In genomic region chr6:87722631-87723030, GRCm38 (mm10) we compare ENCODE assay signal across 8 mouse cellular contexts. TPM values are rescaled to one million over a fixed set of nuclear protein-coding genes. Genes with fewer than 3 reads are reported as not detected.
DNase-seq lines count a peak whose midpoint lies in the region; ATAC-seq and TF ChIP-seq lines count a peak whose summit lies in the region.

No protein-coding gene starts in this region.

- 8% methylated on average over 13 of the region's 13 CpGs for WGBS in heart, embryonic 12.5 days
- WGBS in kidney, embryonic 16.5 days, result 8% methylated on average over 13 of the region's 13 CpGs
- 5% methylated on average over 13 of the region's 13 CpGs for WGBS in midbrain, embryonic 10.5 days
- WGBS in stomach, embryonic 16.5 days, result 8% methylated on average over 13 of the region's 13 CpGs

- no peak for TF ChIP-seq POLR2A in brain, embryonic 14.5 days (IDR thresholded peaks at IDR 0.05; ENCODE audit: borderline replicate concordance, extremely low read depth, insufficient read depth, insufficient read length, poor library complexity, severe bottlenecking)

- no peak overlapping the region for H3K9ac ChIP-seq in heart, embryonic 12.5 days
- no peak overlapping the region for H3K9ac ChIP-seq in kidney, embryonic 16.5 days (replicated peaks; ENCODE audit: low read length)
- no peak overlapping the region for H3K9ac ChIP-seq in stomach, embryonic 16.5 days (ENCODE audit: low read length)

- H3K4me3 ChIP-seq in heart, embryonic 12.5 days, result no peak overlapping the region
- H3K4me3 ChIP-seq in kidney, embryonic 16.5 days (ENCODE audit: low read length), result no peak overlapping the region
- 0 out of 2 replicates have a peak overlapping the region, but pooled peaks have one; percentile 18 for H3K4me3 ChIP-seq in midbrain, embryonic 10.5 days
- H3K4me3 ChIP-seq in stomach, embryonic 16.5 days (replicated peaks; ENCODE audit: low read length), result no peak overlapping the region

- 0 out of 2 replicates have a peak, but pooled peaks cover 4% of the 10 kb centered on the region for H3K27me3 ChIP-seq in heart, embryonic 12.5 days (replicated peaks)
- H3K27me3 ChIP-seq in kidney, embryonic 16.5 days (ENCODE audit: insufficient read depth, low read length), result no peaks in the 10 kb centered on the region
- H3K27me3 ChIP-seq in midbrain, embryonic 10.5 days (ENCODE audit: low read depth, poor library complexity, severe bottlenecking), result peaks cover 13% of the 10 kb centered on the region
- no peaks in the 10 kb centered on the region for H3K27me3 ChIP-seq in stomach, embryonic 16.5 days (ENCODE audit: control insufficient read depth, insufficient read depth, low read length)

- H3K27ac ChIP-seq in heart, embryonic 12.5 days (ENCODE audit: poor library complexity, severe bottlenecking), result no peak overlapping the region
- H3K27ac ChIP-seq in kidney, embryonic 16.5 days (ENCODE audit: low read length), result 0 out of 2 replicates have a peak overlapping the region, but pooled peaks have one; percentile 23
- peak overlapping the region; percentile 71 for H3K27ac ChIP-seq in midbrain, embryonic 10.5 days (replicated peaks)
- no peak overlapping the region for H3K27ac ChIP-seq in stomach, embryonic 16.5 days (ENCODE audit: low read length)

- no peaks in the 10 kb centered on the region for H3K9me3 ChIP-seq in heart, embryonic 12.5 days (replicated peaks)
- H3K9me3 ChIP-seq in kidney, embryonic 16.5 days (ENCODE audit: low read length), result no peaks in the 10 kb centered on the region
- H3K9me3 ChIP-seq in midbrain, embryonic 10.5 days (replicated peaks), result no peaks in the 10 kb centered on the region
- H3K9me3 ChIP-seq in stomach, embryonic 16.5 days (replicated peaks; ENCODE audit: control insufficient read depth, low read length), result no peaks in the 10 kb centered on the region

- ATAC-seq in cerebellum, adult (ENCODE audit: insufficient number of reproducible peaks, low FRiP score, low TSS enrichment), result no peak
- peak; percentile 39; the same call in 1 of the 2 replicates for ATAC-seq in heart, embryonic 12.5 days (ENCODE audit: insufficient number of reproducible peaks, low FRiP score)
- peak; percentile 92 for ATAC-seq in kidney, embryonic 16.5 days (ENCODE audit: low FRiP score, low TSS enrichment)
- peak; percentile 53; the same call in 1 of the 2 replicates for ATAC-seq in stomach, embryonic 16.5 days (ENCODE audit: insufficient read depth, low FRiP score)

- H3K4me1 ChIP-seq in heart, embryonic 12.5 days (replicated peaks), result peaks cover 6% of the 10 kb centered on the region; the same call in 1 of the 2 replicates
- peaks cover 8% of the 10 kb centered on the region for H3K4me1 ChIP-seq in kidney, embryonic 16.5 days (ENCODE audit: insufficient read depth, low read length)
- peaks cover 39% of the 10 kb centered on the region for H3K4me1 ChIP-seq in midbrain, embryonic 10.5 days
- peaks cover 4% of the 10 kb centered on the region; the same call in 1 of the 2 replicates for H3K4me1 ChIP-seq in stomach, embryonic 16.5 days (ENCODE audit: control insufficient read depth, insufficient read depth, low read length)

- H3K4me2 ChIP-seq in heart, embryonic 12.5 days, result peak overlapping the region; percentile 4; the same call in 1 of the 2 replicates
- no peak overlapping the region for H3K4me2 ChIP-seq in kidney, embryonic 16.5 days (replicated peaks; ENCODE audit: low read depth, low read length)
- no peak overlapping the region for H3K4me2 ChIP-seq in stomach, embryonic 16.5 days (ENCODE audit: low read depth, low read length)

- no peaks in the 10 kb centered on the region for H3K36me3 ChIP-seq in heart, embryonic 12.5 days
- no peaks in the 10 kb centered on the region for H3K36me3 ChIP-seq in kidney, embryonic 16.5 days (ENCODE audit: insufficient read depth, low read length)
- H3K36me3 ChIP-seq in midbrain, embryonic 10.5 days, result no peaks in the 10 kb centered on the region
- no peaks in the 10 kb centered on the region for H3K36me3 ChIP-seq in stomach, embryonic 16.5 days (ENCODE audit: control insufficient read depth, insufficient read depth, low read length)

- no peak for TF ChIP-seq CTCF in brain, embryonic 14.5 days (IDR thresholded peaks at IDR 0.05; ENCODE audit: borderline replicate concordance, extremely low read depth, insufficient read depth, insufficient read length)

- peak; percentile 7 to 23 for DNase-seq in cerebellum, postnatal 14 days
- peak; percentile 87 for DNase-seq in brain, embryonic 14.5 days (ENCODE audit: low read depth)
- peak; percentile 76 for DNase-seq in midbrain, embryonic 10.5 days (ENCODE audit: low spot score)
- DNase-seq in natural killer cell, adult 2 months (ENCODE audit: low spot score in 2 of 2), result no peak

RNA-seq across cellular contexts. Expression of gene Efcc1, which starts 8.0 kb away (rescaled TPM):
- 2.0 and 4.6 TPM in 2 replicates for polyA plus RNA-seq in brain, embryonic 14.5 days (2012; rRNA removed)
- 0.46 and 0.73 TPM in 2 replicates for polyA plus RNA-seq in heart, embryonic 12.5 days (2016; fragmentation: Nextera tagmentation; extraction: Ambion mirVana)
- 1.4 and 2.0 TPM in 2 replicates for polyA plus RNA-seq in kidney, embryonic 16.5 days (2015; fragmentation: Nextera tagmentation; extraction: Ambion mirVana)
- polyA plus RNA-seq in midbrain, embryonic 10.5 days (2016; fragmentation: Nextera tagmentation; extraction: Ambion mirVana), result 5.4 and 7.2 TPM in 2 replicates
- 0.90 and 1.3 TPM in 2 replicates for polyA plus RNA-seq in stomach, embryonic 16.5 days (2015; fragmentation: Nextera tagmentation; extraction: Ambion mirVana)

RNA-seq across cellular contexts. Expression of gene Aplf, which starts 50.6 kb away (rescaled TPM):
- 6.4 and 7.2 TPM in 2 replicates for polyA plus RNA-seq in brain, embryonic 14.5 days (2012; rRNA removed)
- polyA plus RNA-seq in heart, embryonic 12.5 days (2016; fragmentation: Nextera tagmentation; extraction: Ambion mirVana), result 9.2 and 10.4 TPM in 2 replicates
- polyA plus RNA-seq in kidney, embryonic 16.5 days (2015; fragmentation: Nextera tagmentation; extraction: Ambion mirVana), result 18.1 and 18.7 TPM in 2 replicates
- polyA plus RNA-seq in midbrain, embryonic 10.5 days (2016; fragmentation: Nextera tagmentation; extraction: Ambion mirVana), result 13.2 and 13.8 TPM in 2 replicates
- 14.2 and 15.5 TPM in 2 replicates for polyA plus RNA-seq in stomach, embryonic 16.5 days (2015; fragmentation: Nextera tagmentation; extraction: Ambion mirVana)

RNA-seq across cellular contexts. Expression of gene Gp9, which starts 55.2 kb away (rescaled TPM):
- polyA plus RNA-seq in brain, embryonic 14.5 days (2012; rRNA removed), result 0.50 and 1.3 TPM in 2 replicates
- polyA plus RNA-seq in heart, embryonic 12.5 days (2016; fragmentation: Nextera tagmentation; extraction: Ambion mirVana), result 6.2 and 8.2 TPM in 2 replicates
- polyA plus RNA-seq in kidney, embryonic 16.5 days (2015; fragmentation: Nextera tagmentation; extraction: Ambion mirVana), result 1.0 and 1.6 TPM in 2 replicates
- 2.8 and 3.4 TPM in 2 replicates for polyA plus RNA-seq in midbrain, embryonic 10.5 days (2016; fragmentation: Nextera tagmentation; extraction: Ambion mirVana)
- 1.2 and 1.4 TPM in 2 replicates for polyA plus RNA-seq in stomach, embryonic 16.5 days (2015; fragmentation: Nextera tagmentation; extraction: Ambion mirVana)

Comparison
In these comparisons a context has a peak if more than half of its experiments do, and no peak if none do; other contexts are left out.
1. DNase-seq: peak in cerebellum, postnatal 14 days (2 of 2), brain, embryonic 14.5 days (single experiment) and midbrain, embryonic 10.5 days (single experiment); none in natural killer cell, adult 2 months (0 of 2).
2. H3K27ac ChIP-seq: peak in kidney, embryonic 16.5 days (single experiment) and midbrain, embryonic 10.5 days (single experiment); none in heart, embryonic 12.5 days (single experiment) and stomach, embryonic 16.5 days (single experiment).